Mouse (Mus musculus): Measurements from ENCODE around the gene Spon1. TPM values are rescaled to one million over a fixed set of nuclear protein-coding genes. Genes with fewer than 3 reads are reported as not detected.

Gene Spon1
- polyA plus RNA-seq (2015; fragmentation: Nextera tagmentation; extraction: Ambion mirVana), result 33.5 and 62.4 TPM in 2 replicates

- Histone ChIP-seq H3K4me2 (replicated peaks) (peak within 1 kb of the TSS; percentile 100), H3K4me1 (replicated peaks) (peaks cover 42% of the 10 kb centered on the region), H3K4me3 (replicated peaks) (peak within 1 kb of the TSS; percentile 60), H3K27me3 (peaks cover 43% of the 10 kb centered on the region), H3K9me3 (no peaks in the 10 kb centered on the region; the same call in 1 of the 2 replicates), H3K36me3 (no peaks in the 10 kb centered on the region), H3K9ac (replicated peaks) (peak within 1 kb of the TSS; percentile 73), H3K27ac (peak within 1 kb of the TSS; percentile 62)
- peak; percentile 93 for ATAC-seq
- under 1% methylated on average over 55 of the region's 56 CpGs for WGBS
These were observed at the start of gene Spon1 for GRCm38 (mm10) chr7:113765667-113766497. TSS of gene Spon1 (plus strand) at chr7:113765998.

DNA sequence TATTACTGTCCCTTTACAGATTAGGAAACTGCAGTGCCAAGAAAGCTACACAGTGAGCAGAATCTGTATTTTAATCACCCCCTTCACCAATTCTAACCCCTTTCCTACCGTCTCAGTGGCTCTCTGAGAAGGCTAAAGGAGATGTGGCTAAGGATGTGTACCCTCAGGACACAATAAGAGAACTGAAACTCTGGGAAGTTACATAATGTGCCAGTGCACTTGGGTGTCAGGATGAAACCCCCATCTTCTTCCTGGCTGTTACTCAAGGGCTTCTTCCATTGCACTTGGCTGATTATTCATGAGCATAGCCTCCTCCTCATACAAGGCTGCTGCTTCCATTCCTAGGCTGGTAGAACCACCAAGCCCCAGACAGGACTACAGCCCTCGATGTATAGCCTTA lies 43.8 kb upstream of the Spon1 start:
- H3K9ac ChIP-seq (replicated peaks), result no peak overlapping the region
- H3K4me3 ChIP-seq (replicated peaks), result no peak overlapping the region
- ATAC-seq, result no peak
- no peaks in the 10 kb centered on the region for H3K27me3 ChIP-seq
- H3K27ac ChIP-seq, result no peak overlapping the region
- H3K36me3 ChIP-seq, result no peaks in the 10 kb centered on the region
- 84% methylated on average over 2 of the region's 2 CpGs for WGBS
- H3K4me1 ChIP-seq (replicated peaks), result no peaks in the 10 kb centered on the region
- no peak overlapping the region for H3K4me2 ChIP-seq (replicated peaks)
- H3K9me3 ChIP-seq, result 0 out of 2 replicates have a peak, but pooled peaks cover 4% of the 10 kb centered on the region

DNA sequence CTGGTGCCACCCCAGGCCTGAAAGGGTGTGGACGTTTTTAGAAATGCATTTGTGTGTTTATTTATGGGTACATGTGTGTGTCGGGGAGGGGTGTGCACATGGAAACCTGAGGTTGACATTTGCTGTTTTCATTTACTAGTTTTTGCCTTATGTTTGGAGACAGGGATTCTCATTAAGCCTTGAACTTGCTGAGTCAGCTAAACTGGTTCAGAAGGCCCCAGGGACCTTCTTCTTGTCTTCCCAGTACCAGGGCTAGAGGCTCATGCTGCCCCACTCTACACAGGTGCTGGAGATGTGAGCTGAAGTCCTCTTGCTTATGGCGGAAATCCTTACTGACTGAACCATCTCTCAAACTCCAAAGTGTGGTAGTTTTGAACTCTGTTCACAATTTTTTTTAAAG lies 41.9 kb upstream of the Spon1 start:
- Histone ChIP-seq H3K4me3 (replicated peaks) (no peak overlapping the region), H3K9ac (replicated peaks) (no peak overlapping the region), H3K4me1 (replicated peaks) (no peaks in the 10 kb centered on the region), H3K9me3 (0 out of 2 replicates have a peak, but pooled peaks cover 4% of the 10 kb centered on the region), H3K27ac (no peak overlapping the region), H3K36me3 (no peaks in the 10 kb centered on the region), H3K27me3 (no peaks in the 10 kb centered on the region), H3K4me2 (replicated peaks) (no peak overlapping the region)
- 80% methylated on average over 3 of the region's 3 CpGs for WGBS
- no peak for ATAC-seq

GRCm38 (mm10) chr7:113727999-113728713 lies 37.6 kb upstream of the Spon1 start:
- no peak overlapping the region for H3K4me2 ChIP-seq (replicated peaks)
- no peak overlapping the region for H3K4me3 ChIP-seq (replicated peaks)
- no peak for ATAC-seq
- 76% methylated on average over 8 of the region's 8 CpGs for WGBS
- H3K27ac ChIP-seq, result no peak overlapping the region
- no peaks in the 10 kb centered on the region for H3K36me3 ChIP-seq
- no peak overlapping the region for H3K9ac ChIP-seq (replicated peaks)
- H3K4me1 ChIP-seq (replicated peaks), result 0 out of 2 replicates have a peak, but pooled peaks cover 2% of the 10 kb centered on the region
- H3K9me3 ChIP-seq, result 0 out of 2 replicates have a peak, but pooled peaks cover 4% of the 10 kb centered on the region
- H3K27me3 ChIP-seq, result no peaks in the 10 kb centered on the region

- no peak overlapping the region for H3K27ac ChIP-seq
- no peak overlapping the region for H3K9ac ChIP-seq (replicated peaks)
- H3K4me2 ChIP-seq (replicated peaks), result no peak overlapping the region
- 0 out of 2 replicates have a peak, but pooled peaks cover 4% of the 10 kb centered on the region for H3K9me3 ChIP-seq
- 68% methylated on average over 2 of the region's 2 CpGs for WGBS
- H3K4me3 ChIP-seq (replicated peaks), result no peak overlapping the region
- 0 out of 2 replicates have a peak, but pooled peaks cover 3% of the 10 kb centered on the region for H3K4me1 ChIP-seq (replicated peaks)
- H3K27me3 ChIP-seq, result no peaks in the 10 kb centered on the region
- no peak for ATAC-seq
- no peaks in the 10 kb centered on the region for H3K36me3 ChIP-seq
These were observed 36.9 kb upstream of the Spon1 start for GRCm38 (mm10) chr7:113728926-113729325.

GRCm38 (mm10) chr7:113730406-113731247 lies 35.2 kb upstream of the Spon1 start:
- Histone ChIP-seq H3K27ac (no peak overlapping the region), H3K27me3 (no peaks in the 10 kb centered on the region), H3K4me2 (replicated peaks) (no peak overlapping the region), H3K9ac (replicated peaks) (no peak overlapping the region), H3K4me1 (replicated peaks) (0 out of 2 replicates have a peak, but pooled peaks cover 3% of the 10 kb centered on the region), H3K4me3 (replicated peaks) (no peak overlapping the region), H3K36me3 (no peaks in the 10 kb centered on the region), H3K9me3 (0 out of 2 replicates have a peak, but pooled peaks cover 4% of the 10 kb centered on the region)
- 92% methylated on average over 8 of the region's 8 CpGs for WGBS
- no peak for ATAC-seq

DNA sequence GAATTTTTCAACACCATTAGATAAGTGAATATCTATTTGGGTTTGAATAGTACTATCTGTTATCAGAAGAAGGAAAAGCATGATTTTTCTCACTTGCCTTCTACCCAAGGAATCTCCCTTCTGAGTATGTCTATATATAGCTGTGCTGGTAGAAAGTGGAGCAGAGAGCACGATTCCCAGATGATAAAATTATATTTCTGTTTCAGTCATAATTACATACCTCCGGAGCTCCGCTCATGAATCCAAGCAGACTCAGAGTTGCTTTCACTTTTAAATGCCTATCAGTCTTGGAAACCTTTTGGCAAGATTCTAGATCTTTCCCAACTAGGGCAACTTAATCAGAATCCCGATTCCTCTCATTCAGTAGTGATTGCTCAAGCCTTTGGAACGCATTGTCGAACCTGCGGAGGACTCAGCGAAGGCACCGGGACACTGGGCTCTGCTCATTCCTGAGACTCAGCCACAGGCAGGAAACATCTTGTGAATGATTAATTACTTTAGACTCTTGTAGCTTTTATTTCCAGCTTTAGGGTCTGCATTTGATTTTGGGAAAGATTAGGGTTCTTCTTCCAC lies 27.9 kb upstream of the Spon1 start:
- Histone ChIP-seq H3K4me3 (replicated peaks) (no peak overlapping the region), H3K9ac (replicated peaks) (no peak overlapping the region), H3K4me1 (replicated peaks) (peaks cover 8% of the 10 kb centered on the region; the same call in 1 of the 2 replicates), H3K9me3 (no peaks in the 10 kb centered on the region), H3K27ac (no peak overlapping the region), H3K4me2 (replicated peaks) (no peak overlapping the region), H3K36me3 (no peaks in the 10 kb centered on the region), H3K27me3 (no peaks in the 10 kb centered on the region)
- WGBS, result 88% methylated on average over 9 of the region's 9 CpGs
- no peak for ATAC-seq

GRCm38 (mm10) chr7:113739181-113739580 lies 26.6 kb upstream of the Spon1 start:
- Histone ChIP-seq H3K4me1 (replicated peaks) (peaks cover 10% of the 10 kb centered on the region; the same call in 1 of the 2 replicates), H3K4me2 (replicated peaks) (no peak overlapping the region), H3K4me3 (replicated peaks) (no peak overlapping the region), H3K27ac (no peak overlapping the region), H3K36me3 (no peaks in the 10 kb centered on the region), H3K9me3 (no peaks in the 10 kb centered on the region), H3K27me3 (no peaks in the 10 kb centered on the region), H3K9ac (replicated peaks) (no peak overlapping the region)
- WGBS, result 87% methylated on average over 7 of the region's 7 CpGs
- no peak for ATAC-seq

DNA sequence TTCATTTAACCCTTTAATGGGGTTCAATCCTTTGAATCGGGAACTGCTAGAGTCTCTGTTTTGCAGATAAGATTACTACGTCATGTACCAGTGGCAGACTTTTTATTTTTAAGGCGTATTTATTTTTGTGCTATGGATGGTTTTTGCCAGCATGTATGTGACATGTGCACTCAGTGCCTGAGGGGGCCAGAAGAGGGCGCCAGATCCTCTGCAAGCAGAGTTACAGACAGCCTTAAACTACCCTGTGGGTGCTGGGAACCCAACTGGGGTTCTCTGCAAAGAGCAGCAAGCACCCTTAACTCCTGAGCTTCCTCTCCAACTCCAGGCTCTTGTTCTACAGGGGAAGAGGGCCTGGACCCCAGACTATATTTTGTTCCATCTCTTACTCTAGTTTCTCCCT lies 23.2 kb upstream of the Spon1 start:
- Histone ChIP-seq H3K27ac (no peak overlapping the region), H3K27me3 (no peaks in the 10 kb centered on the region), H3K36me3 (no peaks in the 10 kb centered on the region), H3K9me3 (no peaks in the 10 kb centered on the region), H3K9ac (replicated peaks) (no peak overlapping the region), H3K4me3 (replicated peaks) (no peak overlapping the region), H3K4me1 (replicated peaks) (peaks cover 10% of the 10 kb centered on the region; the same call in 1 of the 2 replicates), H3K4me2 (replicated peaks) (no peak overlapping the region)
- ATAC-seq, result no peak
- WGBS, result 87% methylated on average over 4 of the region's 4 CpGs

DNA sequence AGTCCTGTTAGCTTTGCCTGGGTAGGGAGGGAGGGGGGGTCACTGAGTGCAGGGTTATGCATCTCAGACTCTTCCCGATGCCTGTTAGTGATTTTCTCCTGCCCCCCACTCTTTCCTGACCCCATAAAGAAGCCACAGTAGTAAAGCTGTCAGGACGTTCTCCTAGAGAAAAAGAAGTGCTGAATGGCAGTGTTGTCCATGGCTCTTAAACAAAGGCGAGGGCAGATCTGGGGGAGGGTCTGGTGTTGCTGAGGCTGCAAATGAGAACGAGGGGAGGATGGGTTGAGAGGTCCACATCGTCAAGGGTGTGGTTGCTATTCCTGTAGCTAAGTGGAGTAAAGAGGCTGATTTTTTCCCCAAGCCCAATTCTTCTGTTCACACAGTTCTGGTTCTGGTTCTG lies 21.8 kb upstream of the Spon1 start:
- ATAC-seq, result no peak
- H3K4me1 ChIP-seq (replicated peaks), result peaks cover 10% of the 10 kb centered on the region; the same call in 1 of the 2 replicates
- no peak overlapping the region for H3K27ac ChIP-seq
- H3K9me3 ChIP-seq, result no peaks in the 10 kb centered on the region
- H3K9ac ChIP-seq (replicated peaks), result no peak overlapping the region
- H3K4me3 ChIP-seq (replicated peaks), result no peak overlapping the region
- H3K4me2 ChIP-seq (replicated peaks), result no peak overlapping the region
- 27% methylated on average over 5 of the region's 5 CpGs for WGBS
- no peaks in the 10 kb centered on the region for H3K36me3 ChIP-seq
- H3K27me3 ChIP-seq, result no peaks in the 10 kb centered on the region

DNA sequence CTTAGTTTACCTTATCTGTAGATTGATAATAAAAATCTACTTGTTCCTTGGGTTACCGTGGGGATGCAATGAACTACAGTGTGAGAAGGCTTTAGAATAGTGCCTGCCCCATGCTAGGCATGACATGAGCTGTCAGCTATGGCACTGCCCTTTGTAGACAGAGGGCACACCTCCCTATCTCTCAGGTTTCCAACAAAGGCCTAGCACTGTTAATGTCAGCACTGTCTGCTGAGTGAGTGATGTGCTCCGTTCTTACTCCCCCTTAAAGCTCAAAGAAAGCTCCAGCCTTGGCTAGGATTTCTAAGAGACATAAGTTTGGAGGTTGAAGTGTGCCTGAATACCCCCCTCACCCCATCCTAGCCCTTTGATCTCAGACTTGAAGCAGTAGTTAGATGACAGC lies 9.2 kb upstream of the Spon1 start:
- Histone ChIP-seq H3K36me3 (no peaks in the 10 kb centered on the region), H3K9ac (replicated peaks) (no peak overlapping the region), H3K4me2 (replicated peaks) (no peak overlapping the region), H3K4me3 (replicated peaks) (no peak overlapping the region), H3K27me3 (peaks cover 6% of the 10 kb centered on the region; the same call in 1 of the 2 replicates), H3K27ac (no peak overlapping the region), H3K9me3 (no peaks in the 10 kb centered on the region), H3K4me1 (replicated peaks) (no peaks in the 10 kb centered on the region)
- WGBS, result 80% methylated on average over 2 of the region's 2 CpGs
- no peak for ATAC-seq

Data from midbrain, embryonic 13.5 days (tissue).